Mouse (Mus musculus) ZHBTc4 (cell line): ENCODE measurements at regions not wholly inside any gene's neighbourhood (a gene's known extent, or its start where the extent isn't known, plus 50 kb on each side); places are given as distances from the start of the nearest gene placed in this dataset.
"Not testable (repeated sequence)": the region's sequence is repeated elsewhere in the genome, so short reads cannot be mapped to it uniquely, and the experiment has no call there.

ENCODE experiments used
- DNase-seq: peaks from one replicate; pipeline ENCODE4 v3.0.0-alpha.2; 2011; ENCODE audit warnings: low read depth, low spot score

- no peak for DNase-seq
Measured at GRCm38 (mm10) chr14:47920638-47921347, 199.8 kb upstream of the Peli2 start.

GRCm38 (mm10) chr14:47921811-47922277 lies 198.8 kb upstream of the Peli2 start:
- no peak for DNase-seq

- no peak for DNase-seq
Measured at GRCm38 (mm10) chr14:47926416-47926815, 194.2 kb upstream of the Peli2 start.

GRCm38 (mm10) chr14:47935401-47935800 lies 185.2 kb upstream of the Peli2 start:
- no peak for DNase-seq

GRCm38 (mm10) chr14:47937081-47937651 lies 183.5 kb upstream of the Peli2 start:
- no peak for DNase-seq

GRCm38 (mm10) chr14:47939781-47940590 lies 180.6 kb upstream of the Peli2 start:
- no peak for DNase-seq

- no peak for DNase-seq
Measured at GRCm38 (mm10) chr14:47942671-47943070, 178.0 kb upstream of the Peli2 start.

- DNase-seq, result no peak
Measured at GRCm38 (mm10) chr14:47944595-47944994, 176.0 kb upstream of the Peli2 start.

- DNase-seq, result no peak
Measured at GRCm38 (mm10) chr14:47951041-47951440, 169.6 kb upstream of the Peli2 start.

GRCm38 (mm10) chr14:47958171-47958570 lies 162.5 kb upstream of the Peli2 start:
- no peak for DNase-seq

GRCm38 (mm10) chr14:47959366-47960280 lies 161.0 kb upstream of the Peli2 start:
- DNase-seq, result no peak

GRCm38 (mm10) chr14:47964806-47965205 lies 155.8 kb upstream of the Peli2 start:
- DNase-seq, result not testable (repeated sequence)

- no peak for DNase-seq
Measured at GRCm38 (mm10) chr14:47969871-47970270, 150.8 kb upstream of the Peli2 start.

- DNase-seq, result not testable (repeated sequence)
Measured at GRCm38 (mm10) chr14:47973161-47973560, 147.5 kb upstream of the Peli2 start.

- no peak for DNase-seq
Measured at GRCm38 (mm10) chr14:47982993-47983740, 137.5 kb upstream of the Peli2 start.

- peak; percentile 67 for DNase-seq
Measured at GRCm38 (mm10) chr14:47986483-47986882, 134.1 kb upstream of the Peli2 start.

GRCm38 (mm10) chr14:47986941-47987340 lies 133.7 kb upstream of the Peli2 start:
- no peak for DNase-seq

GRCm38 (mm10) chr14:47987392-47988075 lies 133.1 kb upstream of the Peli2 start:
- DNase-seq, result no peak

GRCm38 (mm10) chr14:47988131-47988530 lies 132.5 kb upstream of the Peli2 start:
- no peak for DNase-seq

GRCm38 (mm10) chr14:47989315-47989714 lies 131.3 kb upstream of the Peli2 start:
- no peak for DNase-seq
